Mouse (Mus musculus): ENCODE results near the gene Xlr5a.
"Not testable (repeated sequence)": the region's sequence is repeated elsewhere in the genome, so short reads cannot be mapped to it uniquely, and the experiment has no call there.

Xlr5a gene

GRCm38 (mm10) chrX:73148496-73148895 is 144.3 kb downstream of the Xlr5a start, which contains the start of gene Xlr5b:
Xlr5b (plus strand) TSS chrX:73148796.
- DNase-seq (ENCODE audit: low spot score in 2 of 2) = not testable (repeated sequence)

GRCm38 (mm10) chrX:73143218-73143618 is 149.6 kb downstream of the Xlr5a start:
- not testable (repeated sequence) for DNase-seq (ENCODE audit: low spot score in 2 of 2)

GRCm38 (mm10) chrX:73122859-73123829 is 169.6 kb downstream of the Xlr5a start:
- DNase-seq (ENCODE audit: low spot score in 2 of 2) = not testable (repeated sequence)

GRCm38 (mm10) chrX:73116747-73117146 is 176.0 kb downstream of the Xlr5a start, which contains the start of gene Gm14685:
Gm14685 (plus strand) TSS chrX:73117047.
- not testable (repeated sequence) for DNase-seq (ENCODE audit: low spot score in 2 of 2)

GRCm38 (mm10) chrX:73096941-73097508 is 195.8 kb downstream of the Xlr5a start, which contains the start of gene Xlr3a:
Xlr3a (minus strand) TSS chrX:73097095.
- DNase-seq (ENCODE audit: low spot score in 2 of 2) = not testable (repeated sequence)

GRCm38 (mm10) chrX:73082267-73083055 is 210.3 kb downstream of the Xlr5a start, which contains the start of gene Xlr4a:
Xlr4a (minus strand) TSS chrX:73082478.
- not testable (repeated sequence) for DNase-seq (ENCODE audit: low spot score in 2 of 2)

- not testable (repeated sequence) for DNase-seq (ENCODE audit: low spot score in 2 of 2)
Observed at GRCm38 (mm10) chrX:73066765-73067312, 225.9 kb downstream of the Xlr5a start.

GRCm38 (mm10) chrX:73064415-73064793 is 228.4 kb downstream of the Xlr5a start, which contains the start of gene Pnma3:
Pnma3 (plus strand) TSS chrX:73064787.
- no peak for DNase-seq (ENCODE audit: low spot score in 2 of 2)

- no peak for DNase-seq (ENCODE audit: low spot score in 2 of 2)
Observed at GRCm38 (mm10) chrX:73063512-73064414, 229.0 kb downstream of the Xlr5a start.

- DNase-seq (ENCODE audit: low spot score in 2 of 2) = no peak
Observed at GRCm38 (mm10) chrX:73062323-73062722, 230.5 kb downstream of the Xlr5a start.

GRCm38 (mm10) chrX:73061528-73061927 is 231.2 kb downstream of the Xlr5a start:
- DNase-seq (ENCODE audit: low spot score in 2 of 2) = no peak

Measured in heart, adult 9 months (tissue).